Mouse (Mus musculus) right cerebral cortex, postnatal 10 days (tissue): ENCODE results near the gene Naa16.

Experiments
- DNase-seq, 2 experiments: peaks; one replicate each; pipeline ENCODE4 v3.0.0; 2021; ENCODE audit warnings: low spot score in 2 of 2

The Naa16 gene

DNA sequence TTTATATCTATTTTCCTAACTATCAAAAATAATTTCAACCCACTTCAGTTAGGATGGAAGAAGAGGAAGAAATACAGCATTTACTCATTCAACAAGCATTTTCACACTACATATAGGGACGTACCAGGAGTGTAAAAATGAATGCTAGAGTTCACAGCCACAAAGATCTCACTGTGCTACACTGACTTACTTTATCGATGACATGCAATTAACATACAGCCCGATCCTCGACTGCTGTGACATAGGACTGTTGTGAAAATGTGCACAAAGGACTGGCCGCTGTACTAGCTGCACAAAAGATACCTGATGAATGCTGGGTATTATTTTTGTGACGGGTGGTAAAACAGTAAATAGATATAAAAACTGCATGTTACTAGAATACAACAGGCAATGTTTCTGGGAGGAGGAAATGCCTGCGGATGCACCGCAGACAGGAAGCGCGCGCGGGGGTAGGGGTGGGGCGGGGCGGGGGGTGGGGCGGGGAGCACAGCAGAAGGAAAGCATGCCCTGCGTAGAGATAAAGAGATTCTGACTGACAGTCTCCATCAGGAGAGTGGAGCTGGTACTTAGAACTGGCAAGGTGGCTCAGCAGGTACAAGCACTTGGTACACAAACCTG, 59.5 kb downstream of the Naa16 start:
- DNase-seq: peak in 1 of 2 experiments; percentile 14

GRCm38 (mm10) chr14:79327033-79327432, 63.5 kb downstream of the Naa16 start:
- no peak for DNase-seq

GRCm38 (mm10) chr14:79324112-79324840, 66.3 kb downstream of the Naa16 start:
- DNase-seq: peak in 1 of 2 experiments; percentile 59

DNA sequence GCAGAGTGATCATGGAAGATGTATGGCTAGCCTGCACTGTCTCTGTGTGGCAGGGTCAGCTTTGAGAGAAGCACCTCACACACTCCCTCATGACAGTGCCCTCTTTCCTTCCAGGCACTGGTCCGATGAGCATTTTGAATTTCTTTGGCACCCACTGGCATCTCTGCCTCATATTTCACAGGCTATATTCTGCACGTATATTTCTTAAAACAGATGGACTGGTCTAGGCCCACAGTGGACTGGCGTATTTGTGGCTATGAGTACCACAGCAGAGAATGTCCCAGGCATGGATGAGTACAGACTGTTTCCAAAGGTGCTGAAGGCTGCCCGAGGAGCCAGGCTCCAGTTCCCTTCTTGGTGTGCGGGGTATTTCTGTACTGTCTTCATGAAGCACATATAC, 68.7 kb downstream of the Naa16 start:
- DNase-seq: no peak

- DNase-seq: no peak
These were observed 69.4 kb downstream of the Naa16 start for GRCm38 (mm10) chr14:79321152-79321551.

DNA sequence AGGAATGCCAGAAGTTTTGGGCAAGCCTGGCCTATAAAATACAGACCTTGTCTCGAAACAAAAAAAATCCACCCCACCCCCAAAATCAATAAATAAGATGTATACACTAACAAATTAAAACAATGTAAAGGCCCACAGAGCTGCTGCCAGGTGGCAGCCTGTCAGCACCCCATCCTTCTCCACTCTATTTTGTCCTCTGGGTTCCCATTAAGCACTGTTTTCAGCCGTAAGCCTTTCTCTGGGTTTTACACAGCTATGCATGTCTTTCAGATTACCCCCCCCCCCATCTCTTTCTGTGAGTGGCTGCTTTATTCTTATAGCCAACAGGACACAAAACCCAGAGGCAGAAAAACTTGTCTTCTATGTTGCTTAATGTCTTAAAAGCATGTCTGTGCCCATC, 73.0 kb downstream of the Naa16 start:
- no peak for DNase-seq

DNA sequence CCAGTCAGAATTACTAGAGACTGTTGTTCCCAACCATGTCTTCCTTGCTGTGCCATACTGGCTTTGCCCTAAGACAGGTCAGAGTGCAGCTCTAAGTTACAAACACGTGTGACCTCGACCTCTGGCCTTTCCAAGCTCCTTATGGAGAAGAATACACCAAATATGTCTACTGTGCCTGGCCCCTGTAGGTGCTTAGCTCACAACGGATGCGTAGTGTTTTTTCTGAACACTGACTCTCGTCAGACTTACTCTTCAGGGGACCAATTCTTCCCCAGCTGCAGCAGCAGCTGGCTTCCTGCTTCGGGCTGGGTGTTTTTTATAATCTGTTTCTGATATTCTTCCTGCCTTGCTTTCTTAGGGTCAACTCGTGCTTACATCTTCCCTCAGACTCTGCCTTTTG, 74.7 kb downstream of the Naa16 start:
- DNase-seq: no peak

GRCm38 (mm10) chr14:79314245-79315010, 76.2 kb downstream of the Naa16 start:
- peak in 1 of 2 experiments; percentile 24 for DNase-seq

- DNase-seq: peak; percentile 70 to 78
These were observed 77.0 kb downstream of the Naa16 start for GRCm38 (mm10) chr14:79313439-79314175.

- DNase-seq: no peak
These were observed 77.9 kb downstream of the Naa16 start for GRCm38 (mm10) chr14:79312719-79313118.

DNA sequence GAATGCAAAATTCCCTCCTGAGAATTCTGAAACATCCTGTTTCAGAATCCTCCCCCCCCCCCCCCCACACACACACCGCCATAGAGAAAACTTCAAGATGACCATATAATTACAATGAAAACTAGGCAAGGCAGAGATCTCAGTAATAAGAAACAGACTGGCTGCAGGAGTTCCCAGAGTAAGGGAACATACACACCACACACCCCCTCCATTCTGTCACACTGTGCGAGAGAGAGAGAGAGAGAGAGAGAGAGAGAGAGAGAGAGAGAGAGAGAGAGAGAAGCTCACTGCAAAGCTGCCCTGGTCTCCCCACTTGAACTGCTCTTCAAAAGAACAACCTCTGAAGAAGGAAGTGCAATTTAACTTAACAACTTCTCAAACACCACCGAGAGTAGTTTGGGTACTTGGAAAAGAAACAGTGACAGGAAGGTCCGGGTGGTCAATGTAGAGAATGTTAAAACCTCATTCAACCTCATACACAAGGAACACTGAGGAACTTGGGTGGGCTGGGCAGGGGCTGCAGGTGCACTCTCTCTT, 78.6 kb downstream of the Naa16 start:
- no peak for DNase-seq

GRCm38 (mm10) chr14:79309115-79309514, 81.5 kb downstream of the Naa16 start:
- DNase-seq: no peak

- no peak for DNase-seq
These were observed 82.2 kb downstream of the Naa16 start for GRCm38 (mm10) chr14:79308364-79308763.

DNA sequence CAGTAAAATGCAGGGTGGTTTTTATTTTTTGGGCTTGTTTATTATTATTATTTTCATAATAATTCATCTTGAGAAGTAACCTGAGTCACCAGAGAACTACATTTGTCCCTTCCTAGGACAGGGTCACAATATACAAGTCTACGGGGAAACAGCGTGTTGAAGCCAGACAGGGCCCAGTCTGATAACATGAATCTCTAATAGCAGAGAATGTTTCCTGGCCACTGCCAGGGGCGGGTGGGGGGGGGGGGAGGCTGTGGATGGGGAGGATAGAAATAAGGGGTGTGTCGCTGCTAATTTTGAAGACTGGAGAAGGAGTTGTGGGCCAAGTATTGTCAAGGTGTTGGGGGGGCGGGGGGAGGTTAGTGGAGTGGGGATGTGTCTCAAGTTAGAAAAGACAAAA, 82.7 kb downstream of the Naa16 start:
- DNase-seq: no peak

- no peak for DNase-seq
These were observed 83.4 kb downstream of the Naa16 start for GRCm38 (mm10) chr14:79307138-79307537.

DNA sequence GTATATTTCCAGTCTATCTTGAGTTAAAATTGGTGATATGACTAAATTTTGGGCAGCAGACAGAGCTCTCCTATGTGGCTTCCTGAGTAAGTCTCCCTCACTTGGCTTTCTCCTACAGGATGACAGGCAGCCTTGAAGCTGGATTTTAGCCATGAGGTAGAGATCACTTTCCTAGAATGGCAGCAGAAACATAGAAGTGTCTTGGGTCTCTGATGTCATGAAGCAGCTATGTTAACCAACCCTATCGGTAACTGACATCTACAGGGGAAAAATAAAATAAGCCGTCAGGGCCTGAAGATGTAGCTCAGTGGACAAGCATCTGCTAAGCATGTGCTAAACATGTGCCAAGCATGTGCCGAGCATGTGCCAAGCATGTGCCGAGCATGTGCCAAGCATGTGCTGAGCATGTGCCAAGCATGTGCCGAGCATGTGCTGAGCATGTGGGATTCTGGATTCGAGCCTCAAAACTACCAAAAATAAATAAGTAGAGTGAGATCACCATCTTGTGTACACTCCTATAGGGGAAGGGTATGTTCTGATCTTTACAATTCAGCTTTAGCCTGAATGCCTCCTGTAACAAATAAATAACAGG, 85.6 kb downstream of the Naa16 start:
- DNase-seq: no peak

DNA sequence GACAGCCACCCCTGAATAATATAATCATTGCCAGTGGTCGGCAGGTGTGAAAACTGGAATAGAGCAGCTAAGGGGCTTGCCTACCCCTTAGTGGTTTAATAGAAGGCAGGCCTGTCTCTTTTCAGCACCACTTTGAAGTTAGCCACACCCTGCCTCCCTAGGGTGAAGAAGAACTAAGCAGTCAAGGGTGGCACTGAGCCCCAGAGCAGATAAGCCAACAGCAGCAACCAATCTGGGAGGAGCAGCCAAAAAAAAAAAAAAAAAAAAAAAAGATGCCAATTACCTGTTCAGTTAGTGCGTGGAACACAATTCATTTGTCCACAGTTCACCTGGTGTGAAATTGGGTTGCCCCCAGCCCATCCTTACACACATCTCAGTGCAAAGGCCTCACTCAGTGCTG, 87.4 kb downstream of the Naa16 start:
- DNase-seq: no peak

DNA sequence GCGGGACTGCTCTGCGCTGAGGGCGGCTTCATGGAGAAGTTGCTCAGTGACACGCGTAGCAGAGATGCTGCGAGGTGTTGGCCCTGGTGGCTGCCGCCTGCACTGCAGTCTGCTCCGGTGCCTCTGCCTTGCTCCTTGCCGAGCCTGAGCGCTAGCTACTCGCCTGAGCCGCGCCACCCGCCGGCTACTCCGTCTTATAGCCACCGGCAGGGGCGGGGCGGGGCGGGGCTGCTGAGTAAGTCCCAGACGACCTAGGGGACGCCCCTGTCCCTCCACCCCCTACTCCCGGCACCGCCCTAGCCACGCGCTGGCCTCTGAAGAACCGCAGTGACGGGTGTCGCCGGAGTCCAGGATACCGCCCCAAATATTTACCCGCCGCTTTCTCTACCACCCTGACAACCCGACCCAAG, 89.1 kb downstream of the Naa16 start, which contains the start of gene Rgcc:
Gene Rgcc (minus strand): TSS at position 180 of the 410 bp plus-strand sequence.
- peak; percentile 95 to 96 for DNase-seq

GRCm38 (mm10) chr14:79300641-79301350, 89.8 kb downstream of the Naa16 start:
- DNase-seq: peak; percentile 70 to 72

- DNase-seq: peak in 1 of 2 experiments; percentile 58
These were observed 90.8 kb downstream of the Naa16 start for GRCm38 (mm10) chr14:79299796-79300195.

DNA sequence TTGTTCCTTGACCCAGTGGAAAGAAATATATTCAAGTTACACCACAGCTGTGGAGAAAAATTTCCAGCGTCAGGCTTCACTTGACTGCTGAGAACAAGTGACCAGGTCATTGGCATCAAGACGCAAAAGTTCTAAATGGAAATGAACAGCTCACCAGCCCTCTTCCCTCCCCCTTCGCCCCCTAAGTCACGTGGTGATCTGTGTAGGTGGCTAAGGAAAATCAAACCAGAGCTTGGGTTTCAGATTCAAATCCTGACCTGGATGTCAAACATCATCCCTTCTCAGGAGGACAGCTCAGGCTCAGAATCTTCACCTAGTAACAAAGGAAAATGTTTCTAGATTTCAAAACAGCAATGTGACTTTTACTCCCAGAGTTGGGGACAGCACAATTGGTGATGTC, 91.3 kb downstream of the Naa16 start:
- DNase-seq: no peak
